Mouse (Mus musculus): ENCODE measurements around the gene Gpld1.

GRCm38 (mm10) chr13:25019793-25020539, 77.0 kb downstream of the Gpld1 start, which contains the start of gene Mrs2:
- TF ChIP-seq CTCF (IDR thresholded peaks at IDR 0.05; ENCODE audit: borderline replicate concordance, insufficient read depth, low read length) (no peak), POLR2A (IDR thresholded peaks at IDR 0.05; ENCODE audit: low read depth, low read length) (peak; percentile 97)
